Mouse (Mus musculus) heart, adult 2 months (tissue): ENCODE measurements around the gene Lsg1.

Source experiments
- CTCF ChIP-seq: fragments of 200-600 bp; IDR thresholded peaks from 2 replicates; pipeline ENCODE4 v1.8.1; 2022; ENCODE audit warnings: antibody characterized with exemption, mild to moderate bottlenecking, moderate library complexity
- EP300 ChIP-seq: fragments of 200-500 bp; IDR thresholded peaks from 2 replicates; pipeline ENCODE4 v1.6.1; 2011; ENCODE audit warnings: low read depth, low read length, control low read depth; ENCODE audit not compliant: insufficient read depth
- POLR2A ChIP-seq: fragments of 200-500 bp; IDR thresholded peaks from 2 replicates; pipeline ENCODE4 v1.6.1; 2011; ENCODE audit warnings: mild to moderate bottlenecking, low read depth, low read length, control low read depth; ENCODE audit not compliant: insufficient read depth

DNA sequence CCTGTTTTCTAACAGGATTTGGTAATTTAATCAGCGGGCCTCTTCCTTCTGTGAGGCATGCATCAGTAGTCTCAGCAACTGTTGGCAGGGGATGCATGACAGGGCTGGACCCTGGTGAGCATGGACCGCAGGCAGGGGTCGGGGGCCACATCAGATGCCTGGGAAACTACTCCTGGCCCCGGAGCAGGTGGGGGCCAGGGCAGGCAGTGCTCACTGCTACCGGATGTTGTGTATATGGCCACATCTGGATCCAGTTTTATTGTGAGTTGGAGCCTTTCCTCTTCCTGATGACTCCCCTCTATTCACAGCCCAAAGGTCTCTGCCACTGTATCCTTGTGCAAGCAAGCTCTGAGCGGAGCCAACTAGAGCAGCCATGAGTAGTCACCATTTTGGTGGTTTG lies 18.1 kb upstream of the Lsg1 start:
- TF ChIP-seq CTCF (no peak), POLR2A (no peak), EP300 (no peak)
